Mouse (Mus musculus) forebrain, embryonic 11.5 days (tissue): ENCODE measurements around the gene 3110040M04Rik. TPM values are rescaled to one million over a fixed set of nuclear protein-coding genes. Genes with fewer than 3 reads are reported as not detected.

Experiments used
- ATAC-seq: fragments of 200-750 bp; cut with Nextera tagmentation; replicated peaks from 2 replicates; pipeline ENCODE4 v1.8.0; 2017; ENCODE audit warnings: moderate TSS enrichment; ENCODE audit not compliant: low FRiP score
- DNase-seq: peaks from one replicate; pipeline ENCODE4 v3.0.0-alpha.2; 2017; ENCODE audit warnings: low spot score
- H3K27ac ChIP-seq: fragments of 300-500 bp; sonication (generic); 2 replicates; pipeline ENCODE4 v1.5.1; 2014; ENCODE audit warnings: low read depth, low read length
- H3K27me3 ChIP-seq: fragments of 300-500 bp; sonication (generic); 2 replicates; pipeline ENCODE4 v1.6.1; 2014; ENCODE audit warnings: mild to moderate bottlenecking, low read length, mixed read lengths; ENCODE audit not compliant: control insufficient read depth, insufficient read depth
- H3K36me3 ChIP-seq: fragments of 300-500 bp; sonication (generic); 2 replicates; pipeline ENCODE4 v1.6.1; 2014; ENCODE audit warnings: mild to moderate bottlenecking, low read length, moderate library complexity, mixed read lengths; ENCODE audit not compliant: control insufficient read depth, insufficient read depth
- H3K4me1 ChIP-seq: fragments of 300-500 bp; sonication (generic); replicated peaks from 2 replicates; pipeline ENCODE4 v1.6.1; 2014; ENCODE audit warnings: low read length, mixed read lengths; ENCODE audit not compliant: control insufficient read depth, insufficient read depth
- H3K4me2 ChIP-seq: fragments of 300-500 bp; sonication (generic); 2 replicates; pipeline ENCODE4 v1.6.1; 2014; ENCODE audit warnings: low read depth, mild to moderate bottlenecking, low read length, moderate library complexity, mixed read lengths; ENCODE audit not compliant: severe bottlenecking
- H3K4me3 ChIP-seq: fragments of 300-500 bp; sonication (generic); 2 replicates; pipeline ENCODE4 v1.5.1; 2014; ENCODE audit warnings: low read depth, low read length
- H3K9ac ChIP-seq: fragments of 300-500 bp; sonication (generic); 2 replicates; pipeline ENCODE4 v1.6.1; 2014; ENCODE audit warnings: low read length
- H3K9me3 ChIP-seq: fragments of 300-500 bp; sonication (generic); 2 replicates; pipeline ENCODE4 v1.6.1; 2016; ENCODE audit warnings: low read length, mixed read lengths; ENCODE audit not compliant: control insufficient read depth
- WGBS: fragments of 180-500 bp; shearing (Covaris S2); extraction: QIAGEN DNeasy Blood & Tissue Kit; methylation state at CpG from one replicate; pipeline ENCODE4 v1.1.7; 2014; 5-methylcytosine and 5-hydroxymethylcytosine counted together
- polyA plus RNA-seq: library from polyadenylated mRNA; unstranded; fragments of >200 nt; fragmentation: Nextera tagmentation; extraction: Ambion mirVana; gene quantifications from 2 replicates; pipeline ENCODE4 v1.2.1, GENCODE M21; 2014

The 3110040M04Rik gene
- polyA plus RNA-seq, 1 experiment from 2014 or later, result not detected

DNA sequence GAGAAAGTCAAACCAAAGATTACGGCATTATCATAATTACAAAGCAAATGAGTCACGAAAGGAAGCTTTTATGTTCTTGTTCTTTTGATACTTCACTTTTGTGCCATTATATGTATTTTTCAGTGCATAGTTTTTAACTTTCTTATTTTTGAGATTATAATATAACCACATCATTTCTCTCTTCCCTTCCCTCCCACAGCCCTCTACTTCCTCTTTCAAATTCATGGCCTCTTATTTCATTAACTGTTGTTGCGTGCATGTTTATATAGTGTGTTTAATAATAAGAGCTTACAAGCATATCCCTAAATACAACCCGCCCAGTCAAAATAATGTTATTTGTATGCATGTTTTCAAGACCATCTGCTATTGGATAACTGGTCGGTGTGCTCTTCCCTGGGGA, 15.1 kb downstream of the 3110040M04Rik start:
- H3K36me3 ChIP-seq, result no peaks in the 10 kb centered on the region

DNA sequence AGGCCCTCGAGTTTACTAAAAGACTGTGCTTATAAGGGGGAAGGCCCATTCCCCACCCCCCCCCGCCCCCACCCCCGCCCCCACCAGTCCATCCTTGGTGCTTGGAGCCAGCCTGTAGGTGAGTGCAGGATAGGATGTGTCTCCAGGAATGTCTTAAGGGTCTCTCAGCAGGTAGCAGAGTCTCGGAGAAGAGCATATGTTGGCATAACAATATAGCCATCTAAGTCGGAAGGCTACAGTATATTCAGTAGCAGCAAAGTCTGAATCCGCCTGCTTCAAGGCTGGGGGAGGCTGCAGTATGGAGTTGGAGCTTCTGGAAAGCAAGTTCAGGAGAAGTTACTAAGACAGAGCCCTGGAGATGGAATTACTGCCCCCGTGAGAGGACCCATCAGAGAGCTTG, 16.2 kb downstream of the 3110040M04Rik start:
- Histone ChIP-seq H3K4me2 (no peak overlapping the region), H3K27me3 (no peaks in the 10 kb centered on the region), H3K36me3 (no peaks in the 10 kb centered on the region), H3K27ac (no peak overlapping the region), H3K4me3 (no peak overlapping the region), H3K9me3 (no peaks in the 10 kb centered on the region), H3K4me1 (no peaks in the 10 kb centered on the region), H3K9ac (no peak overlapping the region)
- ATAC-seq (no peak), DNase-seq (no peak)
- WGBS, result 69% methylated on average over 7 of the region's 7 CpGs

More for the DNA sequence above, 15.1 kb downstream of the 3110040M04Rik start:
- no peak overlapping the region for H3K4me2 ChIP-seq
- H3K9me3 ChIP-seq, result no peaks in the 10 kb centered on the region
- no peak overlapping the region for H3K4me3 ChIP-seq
- no peaks in the 10 kb centered on the region for H3K4me1 ChIP-seq
- no peak overlapping the region for H3K27ac ChIP-seq
- ATAC-seq (no peak), DNase-seq (no peak)
- no peaks in the 10 kb centered on the region for H3K27me3 ChIP-seq
- 91% methylated on average over 5 of the region's 5 CpGs for WGBS
- no peak overlapping the region for H3K9ac ChIP-seq

DNA sequence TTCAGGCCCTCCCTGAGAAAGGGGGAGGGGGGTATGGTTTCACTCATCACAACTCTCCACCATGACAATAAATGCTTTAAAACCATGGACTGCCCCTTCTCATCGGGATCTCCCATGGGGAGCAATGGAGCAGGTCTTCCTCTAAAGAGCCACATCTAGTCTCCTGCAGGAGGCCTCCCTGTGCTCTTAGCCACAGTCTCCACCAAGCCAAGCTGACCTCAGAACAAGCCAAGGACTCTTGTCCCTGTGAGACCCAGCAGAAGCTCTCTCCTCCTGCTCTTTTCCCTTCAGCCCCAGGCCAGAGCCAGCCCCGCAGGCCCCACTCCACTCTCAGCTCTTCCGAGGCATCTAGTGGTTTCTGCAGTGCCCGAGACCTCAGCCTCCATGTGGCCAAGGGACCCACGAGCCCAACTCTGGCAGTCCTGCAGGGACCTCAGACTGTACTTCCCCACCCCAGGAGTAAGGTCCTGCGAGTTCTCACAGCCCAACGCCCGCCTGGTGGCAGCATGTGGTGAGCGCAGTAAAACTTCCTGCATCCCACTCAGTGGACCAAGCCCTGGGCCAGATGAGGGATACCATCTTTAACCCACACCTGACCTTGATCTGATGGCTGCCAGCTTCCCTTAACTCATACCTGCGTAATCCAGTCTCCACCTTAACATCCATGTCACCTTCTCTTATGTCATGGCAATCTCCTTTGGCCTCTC, 18.8 kb downstream of the 3110040M04Rik start:
- H3K27ac ChIP-seq, result no peak overlapping the region
- DNase-seq (no peak), ATAC-seq (no peak)
- no peak overlapping the region for H3K4me2 ChIP-seq
- H3K27me3 ChIP-seq, result no peaks in the 10 kb centered on the region
- no peak overlapping the region for H3K9ac ChIP-seq
- H3K4me3 ChIP-seq, result no peak overlapping the region
- no peaks in the 10 kb centered on the region for H3K36me3 ChIP-seq
- 88% methylated on average over 10 of the region's 10 CpGs for WGBS
- H3K4me1 ChIP-seq, result no peaks in the 10 kb centered on the region
- no peaks in the 10 kb centered on the region for H3K9me3 ChIP-seq

DNA sequence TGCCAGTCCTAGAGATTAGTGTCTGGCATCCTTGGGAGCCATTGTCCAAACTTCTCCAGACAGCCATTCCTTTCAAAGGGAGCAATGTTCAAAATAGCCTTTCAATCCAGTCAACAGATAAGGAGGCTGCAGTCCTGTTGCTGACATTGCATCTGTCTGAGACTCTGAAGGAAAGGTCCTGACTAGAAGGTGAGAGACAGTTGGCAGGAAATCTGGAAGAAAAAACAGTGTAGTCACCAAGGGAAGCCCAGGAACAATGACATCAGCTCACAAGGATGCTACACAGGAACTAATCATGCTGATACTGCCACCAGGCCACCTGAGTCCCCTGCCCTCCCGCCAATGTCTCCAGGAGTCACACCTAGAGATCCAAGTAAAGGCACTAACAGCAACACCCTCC, 19.5 kb downstream of the 3110040M04Rik start:
- Histone ChIP-seq H3K9ac (no peak overlapping the region), H3K4me3 (no peak overlapping the region), H3K36me3 (no peaks in the 10 kb centered on the region), H3K27ac (no peak overlapping the region), H3K4me1 (no peaks in the 10 kb centered on the region), H3K27me3 (no peaks in the 10 kb centered on the region), H3K4me2 (no peak overlapping the region), H3K9me3 (no peaks in the 10 kb centered on the region)
- DNase-seq (no peak), ATAC-seq (no peak)
- WGBS, result 81% methylated on average over 1 of the region's 1 CpGs

DNA sequence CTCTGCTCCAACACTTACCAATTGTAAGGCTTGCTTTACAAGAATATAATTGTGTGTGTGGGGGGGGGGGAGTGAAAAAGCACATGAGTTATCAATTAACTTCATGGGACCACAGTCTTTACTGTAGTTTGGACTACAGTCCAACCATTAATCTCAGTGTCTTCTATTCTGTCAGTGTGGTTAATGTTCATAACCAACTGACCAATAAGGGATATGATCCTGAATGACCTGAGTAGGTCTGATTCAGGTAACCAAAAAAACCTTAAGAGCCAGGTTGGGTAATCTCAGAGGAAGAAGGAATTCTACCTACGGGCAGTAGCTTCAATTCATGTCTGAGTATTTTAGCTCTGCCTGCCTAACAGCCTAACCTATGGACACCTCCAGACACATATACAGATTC, 20.6 kb downstream of the 3110040M04Rik start:
- WGBS, result 93% methylated on average over 1 of the region's 1 CpGs
- ATAC-seq (no peak), DNase-seq (no peak)
- Histone ChIP-seq H3K9me3 (no peaks in the 10 kb centered on the region), H3K4me1 (no peaks in the 10 kb centered on the region), H3K9ac (no peak overlapping the region), H3K4me3 (no peak overlapping the region), H3K36me3 (no peaks in the 10 kb centered on the region), H3K27ac (no peak overlapping the region), H3K4me2 (no peak overlapping the region), H3K27me3 (no peaks in the 10 kb centered on the region)

DNA sequence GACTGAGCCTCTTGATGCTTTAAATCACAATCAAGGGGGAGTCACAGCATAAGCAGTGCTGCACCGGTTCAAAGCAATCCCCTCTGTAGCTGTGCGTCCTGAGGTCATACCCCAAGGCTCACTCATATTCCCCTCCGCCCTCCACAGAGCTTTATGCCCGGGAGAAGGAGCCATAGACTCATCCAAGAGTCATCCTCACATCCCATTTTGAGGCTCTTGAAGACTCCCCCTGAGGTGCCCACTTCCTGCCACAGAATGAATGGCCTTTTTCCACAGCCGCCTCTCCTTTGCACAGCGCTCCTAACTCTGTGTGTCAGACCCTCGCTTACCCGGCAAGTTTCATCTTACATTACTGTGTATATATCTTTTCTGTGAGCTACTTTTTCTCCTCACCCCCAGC, 23.6 kb downstream of the 3110040M04Rik start:
- Histone ChIP-seq H3K9ac (no peak overlapping the region), H3K27me3 (no peaks in the 10 kb centered on the region), H3K36me3 (no peaks in the 10 kb centered on the region), H3K9me3 (no peaks in the 10 kb centered on the region), H3K4me1 (no peaks in the 10 kb centered on the region), H3K4me3 (no peak overlapping the region), H3K27ac (no peak overlapping the region), H3K4me2 (no peak overlapping the region)
- ATAC-seq (no peak), DNase-seq (no peak)
- 85% methylated on average over 8 of the region's 8 CpGs for WGBS

DNA sequence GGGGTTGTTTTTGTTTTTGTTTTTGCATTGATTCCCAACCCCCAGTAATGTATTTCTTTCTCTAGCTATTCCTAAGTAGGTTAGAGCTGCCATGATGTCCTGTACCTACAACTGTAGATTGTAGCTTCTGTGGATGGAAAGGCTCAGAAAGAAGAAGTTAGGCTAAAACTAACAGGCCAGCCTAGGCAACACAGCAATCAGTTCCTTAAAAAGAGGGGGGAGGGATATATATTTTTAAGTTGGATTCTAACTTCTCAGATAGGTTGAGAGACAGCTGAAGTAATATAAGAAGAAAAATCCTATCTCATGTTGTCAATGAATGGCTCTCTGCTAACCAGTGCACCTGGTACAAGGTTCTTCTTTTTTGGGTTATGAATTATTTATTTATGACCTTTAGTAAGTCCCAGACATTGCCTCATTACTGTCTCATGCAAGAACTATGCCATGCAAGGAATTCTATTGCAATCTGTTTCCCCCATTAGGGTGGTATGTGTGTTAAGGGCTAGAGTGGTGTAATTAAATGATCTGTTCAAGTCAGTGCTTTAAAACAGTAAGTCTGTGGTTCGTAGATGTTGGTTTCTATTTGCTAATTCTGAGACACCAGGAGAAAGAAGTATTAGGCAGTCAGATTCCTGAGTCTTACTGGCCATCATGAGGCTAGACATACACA, 24.5 kb downstream of the 3110040M04Rik start:
- DNase-seq, result no peak
- H3K9ac ChIP-seq, result no peak overlapping the region
- no peaks in the 10 kb centered on the region for H3K9me3 ChIP-seq

DNA sequence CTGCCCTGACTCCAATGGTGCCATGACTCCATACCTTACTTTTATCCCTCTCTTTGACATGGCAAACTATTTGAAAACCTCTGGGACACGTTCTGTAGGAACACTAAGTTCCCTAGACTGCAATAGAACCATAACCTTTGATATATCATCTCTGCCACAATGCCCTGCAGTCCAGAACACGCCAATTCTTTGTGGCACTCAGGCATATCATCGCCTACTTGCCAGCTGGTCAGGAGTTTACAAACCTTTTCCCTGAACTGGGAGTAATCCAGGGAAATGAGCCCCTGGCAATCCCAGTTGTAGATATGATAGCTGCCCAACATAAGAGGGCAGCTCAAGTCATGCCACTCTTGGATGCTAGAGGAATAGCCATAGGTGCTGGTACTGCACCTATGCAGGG, 28.4 kb downstream of the 3110040M04Rik start:
- no peak overlapping the region for H3K4me3 ChIP-seq
- WGBS, result 87% methylated on average over 3 of the region's 3 CpGs
- no peak overlapping the region for H3K27ac ChIP-seq
- no peak for DNase-seq
- peaks cover 6% of the 10 kb centered on the region; the same call in 1 of the 2 replicates for H3K4me1 ChIP-seq
- no peak overlapping the region for H3K9ac ChIP-seq
- ATAC-seq, result no peak
- H3K4me2 ChIP-seq, result no peak overlapping the region
- no peaks in the 10 kb centered on the region; the same call in 1 of the 2 replicates for H3K27me3 ChIP-seq
- H3K36me3 ChIP-seq, result no peaks in the 10 kb centered on the region
- no peaks in the 10 kb centered on the region for H3K9me3 ChIP-seq

More for the DNA sequence above, 24.5 kb downstream of the 3110040M04Rik start:
- no peak for ATAC-seq
- no peaks in the 10 kb centered on the region for H3K4me1 ChIP-seq
- H3K27ac ChIP-seq, result no peak overlapping the region
- H3K27me3 ChIP-seq, result no peaks in the 10 kb centered on the region
- no peaks in the 10 kb centered on the region for H3K36me3 ChIP-seq
- H3K4me2 ChIP-seq, result no peak overlapping the region
- no peak overlapping the region for H3K4me3 ChIP-seq
- whole genome bisulfite sequencing, result 79% methylated on average over 1 of the region's 1 CpGs

DNA sequence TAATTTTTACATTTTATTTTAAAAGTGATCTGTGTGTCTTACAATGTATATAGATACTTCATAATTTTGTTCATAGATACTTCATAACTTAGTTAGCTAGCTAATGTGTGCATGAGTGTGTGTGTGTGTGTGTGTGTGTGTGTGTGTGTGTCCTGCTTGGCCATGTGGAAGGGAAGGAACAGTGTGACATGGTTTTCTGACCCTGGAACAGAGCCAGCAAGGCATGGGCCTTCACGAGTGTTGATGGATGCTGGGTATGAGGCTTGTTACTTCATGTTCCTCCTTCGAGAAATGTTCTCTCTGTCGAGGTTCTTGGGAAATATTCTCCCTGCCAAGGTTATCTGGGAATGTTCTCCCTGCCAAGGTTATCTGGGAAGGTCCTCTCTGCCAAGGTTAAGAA, 29.8 kb downstream of the 3110040M04Rik start:
- Histone ChIP-seq H3K4me3 (no peak overlapping the region), H3K4me2 (no peak overlapping the region), H3K9ac (no peak overlapping the region), H3K27me3 (no peaks in the 10 kb centered on the region; the same call in 1 of the 2 replicates), H3K36me3 (no peaks in the 10 kb centered on the region), H3K9me3 (no peaks in the 10 kb centered on the region), H3K4me1 (peaks cover 6% of the 10 kb centered on the region; the same call in 1 of the 2 replicates), H3K27ac (no peak overlapping the region)
- WGBS, result 88% methylated on average over 3 of the region's 3 CpGs
- no peak for DNase-seq
- ATAC-seq, result no peak
